Mouse (Mus musculus): ENCODE measurements around the gene 9330159F19Rik. TPM values are rescaled to one million over a fixed set of nuclear protein-coding genes. Genes with fewer than 3 reads are reported as not detected.

Gene 9330159F19Rik
- polyA plus RNA-seq (2016; fragmentation: Nextera tagmentation; extraction: Ambion mirVana): 0.04 and 0.06 TPM in 2 replicates

GRCm38 (mm10) chr10:29211453-29211852 is at the start of gene 9330159F19Rik:
TSS of gene 9330159F19Rik (plus strand) at chr10:29211606.
- no peaks in the 10 kb centered on the region for H3K4me1 ChIP-seq
- no peak within 1 kb of the TSS for H3K4me2 ChIP-seq
- H3K9me3 ChIP-seq (replicated peaks): no peaks in the 10 kb centered on the region
- no peaks in the 10 kb centered on the region for H3K27me3 ChIP-seq (replicated peaks)
- H3K36me3 ChIP-seq: no peaks in the 10 kb centered on the region
- H3K4me3 ChIP-seq: no peak within 1 kb of the TSS
- H3K9ac ChIP-seq: no peak within 1 kb of the TSS
- no peak within 1 kb of the TSS for H3K27ac ChIP-seq
- 15% methylated on average over 4 of the region's 4 CpGs for WGBS (ENCODE audit: insufficient replicate concordance)
- ATAC-seq: no peak

- no peak overlapping the region for H3K4me3 ChIP-seq
- WGBS (ENCODE audit: insufficient replicate concordance): 41% methylated on average over 2 of the region's 2 CpGs
- no peaks in the 10 kb centered on the region for H3K36me3 ChIP-seq
- no peaks in the 10 kb centered on the region for H3K27me3 ChIP-seq (replicated peaks)
- H3K9me3 ChIP-seq (replicated peaks): no peaks in the 10 kb centered on the region
- H3K4me2 ChIP-seq: no peak overlapping the region
- no peak for ATAC-seq
- no peak overlapping the region for H3K9ac ChIP-seq
- H3K27ac ChIP-seq: no peak overlapping the region
- H3K4me1 ChIP-seq: no peaks in the 10 kb centered on the region
Measured at GRCm38 (mm10) chr10:29161664-29162063, 49.7 kb upstream of the 9330159F19Rik start.

GRCm38 (mm10) chr10:29173778-29174177 is 37.6 kb upstream of the 9330159F19Rik start:
- no peak overlapping the region for H3K4me3 ChIP-seq
- ATAC-seq: no peak
- H3K27ac ChIP-seq: no peak overlapping the region
- H3K4me1 ChIP-seq: no peaks in the 10 kb centered on the region
- no peak overlapping the region for H3K4me2 ChIP-seq
- no peak overlapping the region for H3K9ac ChIP-seq
- H3K36me3 ChIP-seq: no peaks in the 10 kb centered on the region
- no peaks in the 10 kb centered on the region for H3K9me3 ChIP-seq (replicated peaks)
- 54% methylated on average over 2 of the region's 2 CpGs for WGBS (ENCODE audit: insufficient replicate concordance)
- H3K27me3 ChIP-seq (replicated peaks): no peaks in the 10 kb centered on the region

GRCm38 (mm10) chr10:29175656-29176055 is 35.8 kb upstream of the 9330159F19Rik start:
- WGBS (ENCODE audit: insufficient replicate concordance): 71% methylated on average over 3 of the region's 3 CpGs
- H3K27me3 ChIP-seq (replicated peaks): no peaks in the 10 kb centered on the region
- ATAC-seq: no peak
- H3K4me2 ChIP-seq: no peak overlapping the region
- H3K27ac ChIP-seq: no peak overlapping the region
- H3K4me1 ChIP-seq: no peaks in the 10 kb centered on the region
- H3K9me3 ChIP-seq (replicated peaks): no peaks in the 10 kb centered on the region
- no peak overlapping the region for H3K9ac ChIP-seq
- no peaks in the 10 kb centered on the region for H3K36me3 ChIP-seq
- no peak overlapping the region for H3K4me3 ChIP-seq

GRCm38 (mm10) chr10:29176881-29177280 is 34.5 kb upstream of the 9330159F19Rik start:
- WGBS (ENCODE audit: insufficient replicate concordance): 68% methylated on average over 4 of the region's 4 CpGs
- Histone ChIP-seq H3K4me3 (no peak overlapping the region), H3K27me3 (replicated peaks) (no peaks in the 10 kb centered on the region), H3K27ac (no peak overlapping the region), H3K9me3 (replicated peaks) (no peaks in the 10 kb centered on the region), H3K36me3 (no peaks in the 10 kb centered on the region), H3K4me2 (no peak overlapping the region), H3K9ac (no peak overlapping the region), H3K4me1 (no peaks in the 10 kb centered on the region)
- ATAC-seq: no peak

- H3K36me3 ChIP-seq: no peaks in the 10 kb centered on the region
- H3K4me2 ChIP-seq: no peak overlapping the region
- H3K9ac ChIP-seq: no peak overlapping the region
- no peaks in the 10 kb centered on the region for H3K27me3 ChIP-seq (replicated peaks)
- no peaks in the 10 kb centered on the region for H3K4me1 ChIP-seq
- no peak for ATAC-seq
- H3K9me3 ChIP-seq (replicated peaks): no peaks in the 10 kb centered on the region
- H3K4me3 ChIP-seq: no peak overlapping the region
- WGBS (ENCODE audit: insufficient replicate concordance): 17% methylated on average over 2 of the region's 2 CpGs
- H3K27ac ChIP-seq: no peak overlapping the region
Measured at GRCm38 (mm10) chr10:29178003-29178402, 33.4 kb upstream of the 9330159F19Rik start.

GRCm38 (mm10) chr10:29180210-29180609 is 31.2 kb upstream of the 9330159F19Rik start:
- Histone ChIP-seq H3K9me3 (replicated peaks) (no peaks in the 10 kb centered on the region), H3K4me3 (no peak overlapping the region), H3K4me2 (no peak overlapping the region), H3K27ac (no peak overlapping the region), H3K27me3 (replicated peaks) (no peaks in the 10 kb centered on the region), H3K9ac (no peak overlapping the region), H3K36me3 (no peaks in the 10 kb centered on the region), H3K4me1 (no peaks in the 10 kb centered on the region)
- 83% methylated on average over 3 of the region's 3 CpGs for WGBS (ENCODE audit: insufficient replicate concordance)
- ATAC-seq: no peak

- ATAC-seq: no peak
- Histone ChIP-seq H3K9me3 (replicated peaks) (no peaks in the 10 kb centered on the region), H3K4me2 (no peak overlapping the region), H3K4me1 (no peaks in the 10 kb centered on the region), H3K36me3 (no peaks in the 10 kb centered on the region), H3K27me3 (replicated peaks) (no peaks in the 10 kb centered on the region), H3K4me3 (no peak overlapping the region), H3K27ac (no peak overlapping the region), H3K9ac (no peak overlapping the region)
- WGBS (ENCODE audit: insufficient replicate concordance): 64% methylated on average over 2 of the region's 2 CpGs
Measured at GRCm38 (mm10) chr10:29181046-29181445, 30.4 kb upstream of the 9330159F19Rik start.

- no peak for ATAC-seq
- Histone ChIP-seq H3K27me3 (replicated peaks) (no peaks in the 10 kb centered on the region), H3K9me3 (replicated peaks) (peaks cover 11% of the 10 kb centered on the region), H3K9ac (no peak overlapping the region), H3K27ac (no peak overlapping the region), H3K4me2 (no peak overlapping the region), H3K4me3 (no peak overlapping the region), H3K36me3 (no peaks in the 10 kb centered on the region), H3K4me1 (no peaks in the 10 kb centered on the region)
Measured at GRCm38 (mm10) chr10:29193769-29194168, 17.6 kb upstream of the 9330159F19Rik start.

GRCm38 (mm10) chr10:29196811-29197210 is 14.6 kb upstream of the 9330159F19Rik start:
- H3K27me3 ChIP-seq (replicated peaks): no peaks in the 10 kb centered on the region
- no peaks in the 10 kb centered on the region for H3K36me3 ChIP-seq
- no peak for ATAC-seq
- no peak overlapping the region for H3K9ac ChIP-seq
- peaks cover 11% of the 10 kb centered on the region for H3K9me3 ChIP-seq (replicated peaks)
- H3K4me3 ChIP-seq: no peak overlapping the region
- H3K4me2 ChIP-seq: no peak overlapping the region
- H3K4me1 ChIP-seq: no peaks in the 10 kb centered on the region
- WGBS (ENCODE audit: insufficient replicate concordance): 86% methylated on average over 33 of the region's 33 CpGs
- H3K27ac ChIP-seq: no peak overlapping the region

GRCm38 (mm10) chr10:29198642-29199041 is 12.8 kb upstream of the 9330159F19Rik start, which contains the start of gene Gm49353:
TSS of gene Gm49353 (plus strand) at chr10:29198954.
- no peak within 1 kb of the TSS for H3K4me2 ChIP-seq
- no peak within 1 kb of the TSS for H3K27ac ChIP-seq
- ATAC-seq: no peak
- 77% methylated on average over 7 of the region's 7 CpGs for WGBS (ENCODE audit: insufficient replicate concordance)
- no peaks in the 10 kb centered on the region for H3K36me3 ChIP-seq
- no peaks in the 10 kb centered on the region for H3K27me3 ChIP-seq (replicated peaks)
- H3K9ac ChIP-seq: no peak within 1 kb of the TSS
- H3K4me3 ChIP-seq: no peak within 1 kb of the TSS
- peaks cover 11% of the 10 kb centered on the region for H3K9me3 ChIP-seq (replicated peaks)
- H3K4me1 ChIP-seq: no peaks in the 10 kb centered on the region

GRCm38 (mm10) chr10:29199835-29200234 is 11.6 kb upstream of the 9330159F19Rik start:
- Histone ChIP-seq H3K27me3 (replicated peaks) (no peaks in the 10 kb centered on the region), H3K9ac (no peak overlapping the region), H3K9me3 (replicated peaks) (peaks cover 11% of the 10 kb centered on the region), H3K27ac (no peak overlapping the region), H3K36me3 (no peaks in the 10 kb centered on the region), H3K4me2 (no peak overlapping the region), H3K4me3 (no peak overlapping the region), H3K4me1 (no peaks in the 10 kb centered on the region)
- no peak for ATAC-seq
- 53% methylated on average over 3 of the region's 3 CpGs for WGBS (ENCODE audit: insufficient replicate concordance)

GRCm38 (mm10) chr10:29200609-29201008 is 10.8 kb upstream of the 9330159F19Rik start:
- WGBS (ENCODE audit: insufficient replicate concordance): 58% methylated on average over 1 of the region's 1 CpGs
- no peak overlapping the region for H3K4me3 ChIP-seq
- H3K4me2 ChIP-seq: no peak overlapping the region
- no peak for ATAC-seq
- H3K27ac ChIP-seq: no peak overlapping the region
- H3K27me3 ChIP-seq (replicated peaks): no peaks in the 10 kb centered on the region
- peaks cover 11% of the 10 kb centered on the region for H3K9me3 ChIP-seq (replicated peaks)
- H3K36me3 ChIP-seq: no peaks in the 10 kb centered on the region
- no peaks in the 10 kb centered on the region for H3K4me1 ChIP-seq
- no peak overlapping the region for H3K9ac ChIP-seq
